Mouse (Mus musculus) CD4-positive, CD25-positive, alpha-beta regulatory T cell, adult 4 months (primary cell): Measurements from ENCODE around the gene Pde10a. TPM values are rescaled to one million over a fixed set of nuclear protein-coding genes. Genes with fewer than 3 reads are reported as not detected.

Source experiments
- polyA plus RNA-seq, 2 experiments: library from polyadenylated mRNA; unstranded; fragments of 100-300 nt; shearing (Covaris generic); gene quantifications; one replicate each; pipeline ENCODE4 v1.2.1; 2017

Pde10a gene
- polyA plus RNA-seq, 2 experiments from 2014 or later: 1.1 TPM; not detected in 1

Other genes starting within 250 kb of the Pde10a start
- 100 to 1,000 TPM; 183 to 184 TPM for gene Mpc1, start 242.5 kb upstream of the Pde10a start, polyA plus RNA-seq
- gene Sft2d1, start 214.3 kb upstream of the Pde10a start, polyA plus RNA-seq: 100 to 1,000 TPM; 129 to 135 TPM
- not detected for gene Prr18, start 187.9 kb upstream of the Pde10a start, polyA plus RNA-seq
- 1 to 10 TPM in 1 of 2 experiments, under 1 TPM in 1; 0.51 to 2.7 TPM for gene T2, start 169.4 kb upstream of the Pde10a start, polyA plus RNA-seq
- gene T, start 90.9 kb upstream of the Pde10a start, polyA plus RNA-seq: not detected
- gene Gm17087, start 41.6 kb downstream of the Pde10a start, polyA plus RNA-seq: 1 to 10 TPM in 1 of 2 experiments, not detected in 1; 3.6 TPM